Mouse (Mus musculus): ENCODE measurements around the gene Eya3. TPM values are rescaled to one million over a fixed set of nuclear protein-coding genes. Genes with fewer than 3 reads are reported as not detected.

Gene Eya3
- polyA plus RNA-seq (2012; ENCODE audit: low replicate concordance) = 4.0 and 4.3 TPM in 2 replicates

GRCm38 (mm10) chr4:132638461-132639190, at the start of gene Eya3:
Gene Eya3 (plus strand): TSS chr4:132638987.

GRCm38 (mm10) chr4:132732148-132732684, 93.4 kb downstream of the Eya3 start, which contains the start of gene Xkr8:
Gene Xkr8 (minus strand): TSS chr4:132732546.

GRCm38 (mm10) chr4:132756974-132757373, 118.2 kb downstream of the Eya3 start, which contains the start of gene Smpdl3b:
Gene Smpdl3b (minus strand): TSS chr4:132757252.

GRCm38 (mm10) chr4:132767914-132768876, 129.4 kb downstream of the Eya3 start, which contains the start of gene Rpa2:
Gene Rpa2 (plus strand): TSS chr4:132768332.

Other genes with a start within 250 kb of the Eya3 start
- gene Phactr4, start 216.5 kb upstream of the Eya3 start, polyA plus RNA-seq (2012; ENCODE audit: low replicate concordance) = 7.5 and 8.5 TPM in 2 replicates
- 3.6 and 6.6 TPM in 2 replicates for gene Med18, start 175.1 kb upstream of the Eya3 start, polyA plus RNA-seq (2012; ENCODE audit: low replicate concordance)
- 14.7 and 17.3 TPM in 2 replicates for gene Sesn2, start 128.5 kb upstream of the Eya3 start, polyA plus RNA-seq (2012; ENCODE audit: low replicate concordance)
- 10.0 and 119 TPM in 2 replicates for gene Atpif1, start 105.3 kb upstream of the Eya3 start, polyA plus RNA-seq (2012; ENCODE audit: low replicate concordance)
- gene Dnajc8, start 103.4 kb upstream of the Eya3 start, polyA plus RNA-seq (2012; ENCODE audit: low replicate concordance) = 23.6 and 222 TPM in 2 replicates
- gene Ptafr, start 74.9 kb upstream of the Eya3 start, polyA plus RNA-seq (2012; ENCODE audit: low replicate concordance) = 3.8 and 6.1 TPM in 2 replicates
- 0.53 and 0.90 TPM in 2 replicates for gene Xkr8, start 93.6 kb downstream of the Eya3 start, polyA plus RNA-seq (2012; ENCODE audit: low replicate concordance)
- 2.0 and 7.2 TPM in 2 replicates for gene Smpdl3b, start 118.3 kb downstream of the Eya3 start, polyA plus RNA-seq (2012; ENCODE audit: low replicate concordance)
- gene Rpa2, start 129.3 kb downstream of the Eya3 start, polyA plus RNA-seq (2012; ENCODE audit: low replicate concordance) = 11.9 and 27.3 TPM in 2 replicates
- 98.8 and 232 TPM in 2 replicates for gene Themis2, start 157.4 kb downstream of the Eya3 start, polyA plus RNA-seq (2012; ENCODE audit: low replicate concordance)
- gene Ppp1r8, start 204.2 kb downstream of the Eya3 start, polyA plus RNA-seq (2012; ENCODE audit: low replicate concordance) = 14.9 and 31.2 TPM in 2 replicates
- gene Stx12, start 245.5 kb downstream of the Eya3 start, polyA plus RNA-seq (2012; ENCODE audit: low replicate concordance) = 6.6 and 9.4 TPM in 2 replicates

Measured in hematopoietic multipotent progenitor cell, adult 10-12 weeks (in vitro differentiated cells).